Mouse (Mus musculus) embryonic fibroblast, embryonic 13.5 days (primary cell): ENCODE data around the gene Nptn.

Experiments
- CTCF ChIP-seq: IDR thresholded peaks from 2 replicates; pipeline ENCODE4 v1.5.1; 2011; ENCODE audit warnings: mild to moderate bottlenecking, control low read depth, low read length, moderate library complexity, borderline replicate concordance; ENCODE audit not compliant: insufficient read depth
- POLR2A ChIP-seq: IDR thresholded peaks from 2 replicates; pipeline ENCODE4 v1.6.1; 2011; ENCODE audit warnings: low read depth, mild to moderate bottlenecking, control low read depth, low read length, moderate library complexity

DNA sequence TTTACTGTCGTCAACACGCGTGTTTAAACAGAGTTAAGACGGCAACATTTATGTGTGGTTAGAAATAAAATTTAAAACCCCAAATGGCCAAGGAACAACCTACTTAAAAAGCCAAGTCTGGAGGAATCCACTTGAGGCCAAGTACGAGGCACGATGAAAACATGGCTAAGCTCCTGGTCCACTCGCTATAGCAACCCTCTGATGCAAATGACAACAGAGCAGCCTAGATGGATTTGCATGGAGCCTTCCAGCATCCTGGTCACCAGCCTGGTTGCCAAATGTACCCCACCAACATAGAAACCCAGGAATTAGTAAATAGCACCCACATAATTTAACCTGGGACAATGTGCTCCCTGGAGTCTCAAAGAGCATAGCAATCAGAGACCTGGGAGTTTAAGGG is 121.7 kb downstream of the Nptn start:
- no peak for TF ChIP-seq CTCF
- no peak for TF ChIP-seq POLR2A
